Mouse (Mus musculus) heart, embryonic 11.5 days (tissue): ENCODE measurements around the gene 1500009L16Rik. TPM values are rescaled to one million over a fixed set of nuclear protein-coding genes. Genes with fewer than 3 reads are reported as not detected.

Experiments
- ATAC-seq: fragments of 200-750 bp; cut with Nextera tagmentation; replicated peaks from 2 replicates; pipeline ENCODE4 v1.8.0; 2017; ENCODE audit warnings: moderate library complexity; ENCODE audit not compliant: insufficient number of reproducible peaks, low FRiP score, low TSS enrichment
- H3K27ac ChIP-seq: fragments of 300-500 bp; sonication (generic); 2 replicates; pipeline ENCODE4 v1.5.1; 2014; ENCODE audit warnings: mild to moderate bottlenecking, low read depth, low read length
- H3K27me3 ChIP-seq: fragments of 300-500 bp; sonication (generic); 2 replicates; pipeline ENCODE4 v1.6.1; 2014; ENCODE audit warnings: mild to moderate bottlenecking, low read length, mixed read lengths; ENCODE audit not compliant: control insufficient read depth, insufficient read depth
- H3K36me3 ChIP-seq: fragments of 300-500 bp; sonication (generic); 2 replicates; pipeline ENCODE4 v1.6.1; 2014; ENCODE audit warnings: mild to moderate bottlenecking, low read length, moderate library complexity, mixed read lengths; ENCODE audit not compliant: control insufficient read depth, insufficient read depth
- H3K4me1 ChIP-seq: fragments of 300-500 bp; sonication (generic); 2 replicates; pipeline ENCODE4 v1.6.1; 2014; ENCODE audit warnings: low read length; ENCODE audit not compliant: control insufficient read depth, insufficient read depth
- H3K4me2 ChIP-seq: fragments of 300-500 bp; sonication (generic); 2 replicates; pipeline ENCODE4 v1.6.1; 2014; ENCODE audit warnings: mild to moderate bottlenecking, moderate library complexity
- H3K4me3 ChIP-seq: fragments of 300-500 bp; sonication (generic); 2 replicates; pipeline ENCODE4 v1.5.1; 2014; ENCODE audit warnings: low read depth, low read length
- H3K9ac ChIP-seq: fragments of 300-500 bp; sonication (generic); 2 replicates; pipeline ENCODE4 v1.6.1; 2014; ENCODE audit warnings: mild to moderate bottlenecking, low read depth, low read length, moderate library complexity
- H3K9me3 ChIP-seq: fragments of 300-500 bp; sonication (generic); replicated peaks from 2 replicates; pipeline ENCODE4 v1.6.1; 2016; ENCODE audit warnings: low read length; ENCODE audit not compliant: control insufficient read depth
- WGBS: fragments of 180-500 bp; shearing (Covaris S2); extraction: QIAGEN DNeasy Blood & Tissue Kit; methylation state at CpG from one replicate; pipeline ENCODE4 v1.1.7; 2014; ENCODE audit not compliant: insufficient replicate concordance; 5-methylcytosine and 5-hydroxymethylcytosine counted together
- polyA plus RNA-seq: library from polyadenylated mRNA; unstranded; fragments of >200 nt; fragmentation: Nextera tagmentation; extraction: Ambion mirVana; gene quantifications from 2 replicates; pipeline ENCODE4 v1.2.1, GENCODE M21; 2014

Gene 1500009L16Rik
- polyA plus RNA-seq, 1 experiment from 2014 or later: 20.2 TPM

DNA sequence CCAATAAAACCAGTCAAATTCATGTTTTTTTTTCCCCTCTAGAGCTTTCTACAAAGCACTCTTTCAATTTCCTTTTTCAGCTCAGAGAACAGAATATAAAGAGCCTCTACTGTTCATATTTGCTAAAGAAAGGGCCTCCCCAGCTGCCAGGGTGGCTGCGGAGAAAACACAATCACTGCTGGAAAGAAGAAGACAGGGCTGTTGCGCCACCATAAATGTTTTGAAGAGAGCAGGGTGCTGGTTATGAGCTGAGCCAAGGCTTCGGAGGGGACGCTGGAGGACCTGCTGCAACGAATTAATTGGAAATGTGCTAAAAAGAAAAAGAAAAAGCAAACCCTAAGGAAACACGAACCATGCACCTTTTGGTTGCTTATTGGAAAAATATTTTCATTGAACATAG, 81.4 kb downstream of the 1500009L16Rik start:
- no peak for ATAC-seq
- Histone ChIP-seq H3K27ac (no peak overlapping the region; the same call in 1 of the 2 replicates), H3K27me3 (no peaks in the 10 kb centered on the region), H3K4me2 (no peak overlapping the region), H3K9ac (no peak overlapping the region), H3K4me3 (no peak overlapping the region), H3K4me1 (peaks cover 24% of the 10 kb centered on the region), H3K9me3 (no peaks in the 10 kb centered on the region), H3K36me3 (no peaks in the 10 kb centered on the region)
- 85% methylated on average over 6 of the region's 6 CpGs for WGBS

DNA sequence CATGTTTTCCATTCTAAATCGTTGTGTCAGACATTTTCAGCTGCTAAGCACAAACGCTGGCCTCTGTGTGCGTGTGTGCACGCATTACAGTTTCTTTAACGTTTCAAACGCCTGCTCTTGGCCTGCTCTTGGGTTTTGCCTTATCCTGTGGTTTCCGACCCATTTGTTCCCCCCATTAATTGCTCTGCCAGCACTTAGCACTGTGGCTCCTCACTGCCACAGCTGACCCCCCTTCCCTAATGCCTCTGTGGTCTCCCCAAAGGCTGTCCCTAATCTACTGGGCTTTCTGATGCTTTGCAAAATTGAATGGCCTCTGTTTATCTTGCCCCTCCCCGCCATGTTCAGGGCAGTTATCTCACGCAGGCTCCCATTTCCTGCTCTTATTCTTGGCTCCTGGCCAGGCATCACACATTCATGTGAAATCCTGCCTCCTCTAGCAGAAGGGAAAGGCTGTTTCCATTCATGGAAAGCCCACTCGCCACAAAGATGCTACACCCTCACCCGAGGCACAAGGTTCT, 82.6 kb downstream of the 1500009L16Rik start:
- Histone ChIP-seq H3K27ac (peak overlapping the region; percentile 52), H3K4me1 (peaks cover 24% of the 10 kb centered on the region), H3K36me3 (no peaks in the 10 kb centered on the region), H3K4me2 (0 out of 2 replicates have a peak overlapping the region, but pooled peaks have one; percentile 11), H3K9ac (no peak overlapping the region), H3K27me3 (no peaks in the 10 kb centered on the region), H3K4me3 (no peak overlapping the region), H3K9me3 (no peaks in the 10 kb centered on the region)
- 20% methylated on average over 11 of the region's 11 CpGs for WGBS
- peak; percentile 84 for ATAC-seq

DNA sequence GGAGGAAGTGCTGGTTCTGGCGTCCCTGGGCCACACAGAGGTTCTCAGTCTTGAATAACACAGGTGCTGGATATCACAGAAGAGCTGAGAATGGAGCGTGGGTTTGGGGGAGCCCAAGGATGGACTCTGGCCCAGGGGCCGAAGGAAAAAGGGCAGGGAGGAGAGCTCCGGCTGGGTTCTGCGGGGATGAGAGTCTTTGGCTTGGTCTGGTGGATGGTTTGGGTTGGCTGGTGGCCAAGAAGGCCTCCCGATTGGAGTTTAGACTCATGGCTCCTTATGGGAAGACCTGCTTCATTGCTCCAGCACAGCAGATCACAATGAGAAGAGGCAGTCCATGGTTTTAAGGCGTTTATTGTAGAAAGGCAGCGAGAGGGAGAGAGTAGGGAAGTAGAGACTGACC, 84.6 kb downstream of the 1500009L16Rik start:
- Histone ChIP-seq H3K4me3 (no peak overlapping the region), H3K4me1 (peaks cover 24% of the 10 kb centered on the region), H3K4me2 (no peak overlapping the region), H3K9me3 (no peaks in the 10 kb centered on the region), H3K27ac (peak overlapping the region; percentile 15; the same call in 1 of the 2 replicates), H3K36me3 (no peaks in the 10 kb centered on the region), H3K27me3 (no peaks in the 10 kb centered on the region), H3K9ac (no peak overlapping the region)
- 60% methylated on average over 8 of the region's 8 CpGs for WGBS
- ATAC-seq: no peak

Other genes starting within 250 kb of the 1500009L16Rik start
- 8.0 and 12.1 TPM in 2 replicates for gene Aldh1l2, start 188.7 kb upstream of the 1500009L16Rik start, polyA plus RNA-seq
- 26.8 TPM in 2 replicates for gene Washc4, start 179.1 kb upstream of the 1500009L16Rik start, polyA plus RNA-seq
- gene Appl2, start 74.1 kb upstream of the 1500009L16Rik start, polyA plus RNA-seq: 25.2 and 28.9 TPM in 2 replicates